Mouse (Mus musculus): Measurements from ENCODE around the gene Ttc27. TPM values are rescaled to one million over a fixed set of nuclear protein-coding genes. Genes with fewer than 3 reads are reported as not detected.

Ttc27 gene
- total RNA-seq, 2 experiments from 2014 or later = 23.0 to 24.4 TPM

DNA sequence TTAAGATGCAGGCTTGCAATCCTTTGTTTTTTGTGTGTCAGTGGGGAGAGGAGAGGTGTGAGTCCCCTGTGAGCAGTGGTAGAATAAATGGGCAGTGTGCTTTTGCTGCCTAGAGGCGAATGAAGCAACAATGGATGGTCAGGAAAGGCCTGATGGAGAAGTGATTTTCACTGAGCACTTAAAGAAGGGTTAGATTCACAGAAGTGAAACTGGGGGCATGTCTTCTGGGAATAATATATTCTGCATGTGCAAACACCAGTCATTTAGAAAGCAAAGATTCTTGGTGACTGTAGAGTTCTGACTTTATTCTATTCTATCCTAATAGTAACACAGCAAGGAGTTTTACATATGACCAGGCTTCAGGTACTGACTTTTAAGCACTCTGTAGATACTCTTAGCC lies 90.8 kb downstream of the Ttc27 start:
- no peak for DNase-seq (ENCODE audit: low spot score in 2 of 2)
- intact Hi-C loops (cut with DNase I) = no loop called here

DNA sequence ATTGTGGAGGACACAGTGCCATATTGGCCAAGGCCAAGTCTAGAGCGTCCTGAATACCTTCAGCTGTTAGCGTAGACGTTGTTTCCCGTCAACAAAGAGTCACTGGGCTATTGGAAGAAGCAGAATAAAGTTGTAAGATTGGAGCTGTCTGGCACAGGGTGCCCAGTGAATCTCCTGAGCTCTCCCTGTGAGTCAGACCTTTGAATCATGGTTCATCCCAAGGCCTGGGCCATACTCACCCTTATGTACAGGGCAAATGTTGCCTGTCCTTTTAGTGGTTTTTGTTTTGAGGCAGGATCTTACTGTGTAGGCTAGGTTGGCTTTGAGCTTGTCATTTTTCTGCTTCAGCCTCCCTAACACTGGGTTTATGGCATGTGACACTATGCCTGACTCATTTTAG lies 91.4 kb downstream of the Ttc27 start:
- intact Hi-C loops (cut with DNase I) = no loop called here

DNA sequence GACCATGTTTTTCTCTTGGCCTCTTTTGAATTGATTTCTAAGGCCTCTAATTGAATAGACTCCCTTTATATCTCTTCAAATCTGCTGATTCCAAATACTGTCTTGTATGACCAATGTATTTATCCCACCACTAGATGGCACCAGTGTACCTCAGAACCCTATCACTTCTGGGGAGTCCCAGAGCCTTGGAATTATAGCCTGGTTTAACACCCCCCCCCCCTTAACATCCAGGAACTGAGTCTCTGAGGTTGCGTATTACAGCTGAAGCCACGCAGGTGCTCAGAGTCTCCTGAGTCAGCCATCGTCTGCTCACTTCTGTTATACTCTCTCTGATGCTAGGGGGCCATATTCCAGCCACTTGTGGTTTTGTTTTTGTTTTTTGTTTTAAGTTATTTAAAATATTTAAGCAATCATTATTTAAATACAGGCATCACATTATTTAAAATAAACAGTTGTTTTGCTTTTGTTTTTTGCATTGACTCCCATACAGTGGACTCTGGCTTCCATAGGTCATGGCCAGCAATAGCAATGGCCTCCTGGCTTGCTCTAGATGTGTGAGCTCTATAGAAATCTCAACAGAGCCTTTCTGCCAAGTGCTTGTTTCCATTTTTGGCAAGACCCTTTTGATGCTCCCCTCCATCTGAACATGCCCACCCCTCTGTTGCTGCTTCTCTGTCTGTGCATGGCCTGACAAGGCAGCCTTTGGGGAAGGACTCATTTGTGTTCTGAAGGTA lies 93.5 kb downstream of the Ttc27 start:
- intact Hi-C loops (cut with DNase I) = loop anchor here (1.0 to 10.0 kb wide), 4 partner anchors 194 to 714 kb away; partner anchors contain the start of gene Ltbp1
- peak; percentile 42 to 63 for DNase-seq (ENCODE audit: low spot score in 2 of 2)

More for the DNA sequence above, 91.4 kb downstream of the Ttc27 start:
- no peak for DNase-seq (ENCODE audit: low spot score in 2 of 2)

DNA sequence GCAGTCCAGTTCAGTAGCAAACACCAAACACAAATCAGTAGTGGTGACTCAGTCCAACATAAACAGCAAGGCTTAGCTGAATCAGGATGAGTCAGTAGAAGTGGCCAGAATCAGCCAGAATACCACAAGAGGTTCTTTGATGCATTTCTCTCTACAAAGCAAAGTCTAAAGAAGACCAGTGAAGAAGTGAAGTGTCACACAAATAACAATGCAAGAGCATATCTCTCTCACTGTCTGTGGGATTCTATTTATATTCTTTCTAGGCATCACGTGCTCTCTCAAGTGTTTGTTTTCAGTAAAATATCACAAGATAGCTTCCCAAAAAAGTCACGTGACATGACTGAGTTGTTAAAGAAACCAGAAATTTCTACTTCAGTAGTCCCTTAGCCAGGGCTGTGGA lies 102.2 kb downstream of the Ttc27 start:
- intact Hi-C loops (cut with DNase I) = loop anchor here (10.0 kb wide), 1 partner anchor 705 kb away; no protein-coding TSS in a partner anchor
- no peak for DNase-seq (ENCODE audit: low spot score in 2 of 2)

DNA sequence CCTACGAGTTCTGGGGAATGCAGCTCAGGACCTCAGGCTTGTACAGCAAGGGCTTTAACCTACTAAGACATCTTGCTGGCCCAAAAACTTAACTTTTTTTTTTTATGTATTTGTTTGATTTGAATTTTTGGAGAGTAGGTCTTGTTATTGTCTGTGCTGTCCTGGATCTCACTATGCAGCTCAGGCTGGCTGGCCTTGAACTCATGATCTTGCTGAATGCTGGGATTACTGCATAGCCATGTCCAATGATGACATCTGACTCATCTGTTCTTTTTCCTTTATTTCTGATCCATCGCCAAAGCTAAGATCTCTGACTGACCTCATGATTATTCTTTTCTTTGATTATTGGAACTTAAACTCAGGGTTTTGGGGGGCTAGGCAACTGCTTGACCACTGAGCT lies 113.3 kb downstream of the Ttc27 start:
- intact Hi-C loops (cut with DNase I) = no loop called here
- DNase-seq (ENCODE audit: low spot score in 2 of 2) = no peak

DNA sequence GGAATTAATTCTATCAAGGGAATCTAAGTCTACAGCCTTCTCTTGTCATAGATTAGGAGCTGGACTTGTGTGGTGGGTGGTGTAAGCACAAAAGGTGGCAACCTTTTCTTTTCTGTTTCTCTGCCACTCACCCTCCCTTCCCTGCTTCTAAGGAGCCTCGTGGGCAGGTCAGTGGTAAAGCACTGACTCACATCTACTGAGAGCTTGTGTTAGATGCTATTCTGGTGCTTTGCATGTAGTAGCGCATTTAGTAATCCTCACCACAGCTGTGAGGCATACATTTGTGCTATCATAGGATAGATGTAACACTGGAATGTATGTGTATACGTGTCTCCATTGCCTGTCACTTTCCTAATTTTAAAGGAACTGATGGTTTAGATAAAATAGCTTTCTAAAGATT lies 124.2 kb downstream of the Ttc27 start:
- intact Hi-C loops (cut with DNase I) = no loop called here
- peak in 1 of 2 experiments; percentile 62 for DNase-seq (ENCODE audit: low spot score in 2 of 2)

DNA sequence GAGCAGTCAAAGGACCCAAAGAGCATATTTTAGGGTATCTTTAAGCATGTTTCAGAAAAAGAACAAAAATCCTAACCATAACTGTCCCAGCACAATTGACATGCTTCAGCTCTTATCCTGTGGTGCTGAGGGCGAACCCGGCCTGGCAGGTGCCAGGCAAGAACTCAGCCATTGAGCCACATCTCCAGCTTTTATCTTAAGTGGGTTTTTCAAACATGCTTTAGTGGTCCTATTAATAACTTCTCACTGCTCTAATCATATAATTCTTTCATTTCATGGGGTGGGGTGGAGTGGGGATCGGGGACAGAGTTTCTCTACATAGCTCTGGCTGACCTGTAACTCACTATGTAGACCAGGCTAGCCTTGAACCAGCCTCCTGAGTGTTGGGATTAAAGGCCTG lies 125.1 kb downstream of the Ttc27 start:
- no peak for DNase-seq (ENCODE audit: low spot score in 2 of 2)
- intact Hi-C loops (cut with DNase I) = no loop called here

DNA sequence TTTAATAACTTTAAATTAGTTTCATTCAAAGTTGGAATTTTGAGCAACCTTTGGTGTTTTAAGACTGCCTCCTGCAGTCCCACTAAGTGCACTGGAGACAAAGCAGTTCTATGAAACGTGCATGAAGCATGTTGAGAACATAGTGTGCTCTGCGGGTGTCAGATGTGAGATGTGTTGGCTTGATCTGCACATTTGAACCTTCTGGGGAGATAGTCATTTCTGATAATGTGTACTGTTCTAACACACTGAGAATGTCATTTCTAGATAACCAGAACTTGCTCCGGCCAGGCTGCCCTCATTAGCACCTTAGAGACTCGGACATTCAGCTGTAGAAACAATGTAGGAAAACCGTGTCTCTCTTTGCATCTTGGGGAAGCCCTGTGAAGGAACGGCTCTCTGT lies 126.0 kb downstream of the Ttc27 start:
- DNase-seq (ENCODE audit: low spot score in 2 of 2) = no peak
- intact Hi-C loops (cut with DNase I) = no loop called here

DNA sequence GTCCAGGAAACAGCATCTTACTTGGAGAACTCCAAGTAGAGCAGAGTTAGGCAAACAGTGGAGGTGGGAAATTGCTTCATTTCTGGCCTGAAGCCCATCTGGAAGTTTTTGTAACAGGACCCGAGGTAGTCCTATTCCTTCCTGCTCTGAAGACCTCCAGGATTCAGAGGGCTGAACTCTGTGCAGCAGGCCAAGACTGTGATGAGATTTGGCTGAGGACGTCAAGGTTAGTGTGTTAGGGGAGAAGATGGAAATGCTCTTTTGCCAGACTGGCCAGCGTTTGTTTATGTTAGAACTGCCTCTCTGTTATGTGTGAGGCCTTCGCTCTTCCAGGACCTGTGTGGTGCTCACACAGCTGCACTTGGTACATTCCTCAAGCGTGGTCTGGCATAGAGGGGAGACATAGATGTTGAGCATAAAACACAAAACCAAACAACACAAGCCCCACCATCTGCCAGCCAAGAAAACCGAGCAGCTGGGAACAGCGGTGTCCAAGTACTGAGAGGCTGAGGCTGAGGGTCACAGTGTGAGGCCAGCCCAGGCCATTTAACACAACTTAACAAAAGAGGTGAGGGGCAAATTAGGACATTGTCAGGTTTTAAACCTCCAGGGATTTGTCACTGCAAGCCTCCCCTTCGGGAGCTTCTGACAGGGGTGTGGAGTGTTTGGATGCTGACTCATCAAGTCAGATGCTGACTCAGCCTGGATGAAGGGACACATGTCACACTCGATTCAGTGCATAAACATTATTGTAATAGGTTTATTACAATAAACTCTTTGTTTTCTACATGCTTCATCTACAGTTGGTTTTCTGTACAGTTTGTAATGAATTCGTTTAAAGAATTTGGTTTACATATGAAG lies 128.7 kb downstream of the Ttc27 start:
- no peak for DNase-seq (ENCODE audit: low spot score in 2 of 2)
- intact Hi-C loops (cut with DNase I) = no loop called here

DNA sequence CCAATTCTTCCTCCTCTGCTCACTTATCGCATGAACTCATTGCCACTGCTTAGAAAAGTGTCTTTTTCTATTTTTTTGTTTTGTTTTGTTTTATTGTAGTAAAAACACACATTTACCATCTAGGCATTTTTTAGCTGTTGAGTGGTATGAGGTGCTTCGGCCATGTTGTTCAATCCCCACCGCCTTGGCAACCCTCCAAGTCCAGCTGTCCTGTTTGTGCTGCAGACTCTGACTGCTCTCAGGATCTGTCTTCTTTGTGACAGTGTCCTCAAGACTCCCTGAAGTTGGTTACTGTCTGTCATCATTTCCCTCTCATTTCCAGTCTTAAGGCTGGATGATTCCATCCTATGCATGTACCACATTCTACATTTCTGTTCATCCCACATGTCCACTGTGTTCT lies 132.7 kb downstream of the Ttc27 start:
- intact Hi-C loops (cut with DNase I) = no loop called here
- no peak for DNase-seq (ENCODE audit: low spot score in 2 of 2)

DNA sequence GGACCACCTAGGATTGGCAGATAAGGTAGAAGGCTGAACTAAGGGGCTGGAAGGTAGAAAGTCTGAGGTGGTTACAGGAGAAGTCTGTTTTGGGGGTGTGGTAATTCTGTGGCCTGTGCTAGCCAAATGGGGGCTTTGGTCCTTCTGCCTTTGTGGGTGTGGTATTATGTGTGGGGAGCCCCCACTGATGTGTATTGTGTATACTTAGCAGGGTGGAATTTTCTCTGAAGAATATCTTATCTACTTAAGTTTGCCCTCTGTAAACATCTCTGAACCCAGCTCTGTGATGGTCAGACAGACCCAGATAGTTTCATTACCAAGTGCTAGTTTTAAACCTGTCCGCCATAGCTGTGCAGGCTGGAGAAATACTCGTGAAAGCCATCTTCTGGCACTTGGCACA lies 141.8 kb downstream of the Ttc27 start:
- no peak for DNase-seq (ENCODE audit: low spot score in 2 of 2)
- intact Hi-C loops (cut with DNase I) = no loop called here

DNA sequence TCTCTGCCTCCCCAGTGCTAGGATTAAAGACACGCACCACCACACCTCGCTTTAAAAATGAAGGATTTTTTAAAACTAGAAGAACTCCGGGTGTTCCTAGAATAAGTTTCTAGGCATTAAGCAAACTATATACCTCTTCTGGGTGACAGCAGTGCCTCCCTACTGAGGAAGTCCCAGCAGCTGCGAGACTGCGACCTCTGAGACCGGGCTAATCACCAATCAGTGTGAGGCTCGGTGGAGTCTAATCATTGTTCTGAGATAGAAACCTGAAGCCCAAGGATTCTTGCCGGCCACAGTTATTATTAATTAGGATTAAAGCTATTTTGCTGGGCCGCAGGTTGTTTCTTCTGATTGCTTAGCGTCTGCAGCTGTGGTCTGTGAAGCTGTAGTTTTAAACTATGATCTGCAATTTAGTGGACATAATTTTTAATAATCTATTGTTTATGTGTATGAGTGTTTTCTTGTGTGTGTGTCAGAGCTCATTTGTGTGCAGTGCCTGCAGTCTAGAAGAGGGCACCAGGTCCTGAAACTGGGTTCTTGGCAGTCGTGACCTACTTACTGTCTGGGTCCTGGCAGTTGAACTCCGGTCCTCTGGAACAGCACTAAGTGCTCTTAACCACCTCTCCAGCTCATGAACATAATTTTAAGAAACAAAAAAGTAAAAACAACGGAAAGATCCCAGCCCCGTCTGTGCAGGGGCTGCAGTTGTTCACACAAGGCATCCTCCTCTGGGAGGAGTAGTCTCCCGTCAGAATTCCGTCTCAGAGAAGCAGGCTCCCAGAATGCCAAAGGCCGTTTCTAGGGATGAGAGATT lies 142.9 kb downstream of the Ttc27 start:
- intact Hi-C loops (cut with DNase I) = no loop called here

DNA sequence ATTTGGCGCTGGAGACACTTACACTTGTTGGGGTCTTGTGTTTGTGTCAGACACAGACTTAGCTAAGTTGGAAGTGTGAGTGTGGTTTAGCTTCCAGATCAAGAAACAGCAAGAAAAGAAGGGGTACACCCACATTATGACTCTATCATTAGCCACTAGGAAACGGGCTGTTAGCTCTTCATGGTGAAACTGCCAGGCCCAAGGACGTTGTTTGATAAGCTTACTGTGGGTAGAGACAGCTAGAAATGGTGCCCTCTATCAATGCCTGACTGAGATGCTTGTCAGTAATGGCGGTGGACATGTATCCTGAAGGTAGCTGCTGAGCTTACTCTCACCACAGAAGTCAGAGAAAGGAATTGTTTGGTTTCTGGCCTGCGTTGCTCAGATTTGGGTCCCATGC lies 146.3 kb downstream of the Ttc27 start:
- DNase-seq (ENCODE audit: low spot score in 2 of 2) = no peak
- intact Hi-C loops (cut with DNase I) = no loop called here

More for the DNA sequence above, 142.9 kb downstream of the Ttc27 start:
- DNase-seq (ENCODE audit: low spot score in 2 of 2) = no peak

DNA sequence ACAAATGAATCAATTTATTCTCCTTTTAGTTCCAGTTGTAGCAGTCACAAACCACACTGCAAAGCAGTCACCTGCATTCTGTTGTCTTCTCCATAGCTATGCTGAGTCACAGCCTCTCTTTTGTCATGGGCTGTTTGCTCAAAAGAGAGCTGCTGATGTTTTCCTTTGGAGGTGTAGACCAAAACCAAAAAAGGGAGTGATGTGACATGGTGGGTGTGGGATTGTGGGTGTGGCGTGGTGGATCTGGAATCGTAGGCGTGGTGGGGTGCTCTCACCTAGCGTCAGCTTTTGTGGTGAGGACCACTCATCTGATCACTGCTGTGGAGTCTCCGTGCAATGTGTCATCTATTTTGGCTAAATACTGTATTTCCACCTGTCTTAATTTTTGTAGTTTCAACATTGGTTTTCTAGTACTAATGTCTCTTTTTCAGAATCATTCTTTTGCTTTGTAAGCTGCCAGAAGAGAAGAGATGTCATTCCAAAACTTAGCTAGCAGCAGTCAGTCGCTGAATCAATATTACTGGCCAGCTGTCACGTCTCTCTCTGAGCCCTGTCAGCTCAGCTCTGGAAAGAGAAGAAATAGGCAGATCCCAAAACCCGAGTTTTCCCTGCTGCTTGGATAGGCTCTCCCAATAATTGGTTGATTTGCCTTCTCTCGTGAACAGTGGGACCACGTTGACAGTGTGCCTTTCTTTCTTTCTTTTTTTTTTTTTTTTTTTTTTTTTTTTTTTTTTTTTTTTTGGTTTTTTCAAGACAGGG lies 147.4 kb downstream of the Ttc27 start:
- DNase-seq (ENCODE audit: low spot score in 2 of 2) = no peak
- intact Hi-C loops (cut with DNase I) = no loop called here

DNA sequence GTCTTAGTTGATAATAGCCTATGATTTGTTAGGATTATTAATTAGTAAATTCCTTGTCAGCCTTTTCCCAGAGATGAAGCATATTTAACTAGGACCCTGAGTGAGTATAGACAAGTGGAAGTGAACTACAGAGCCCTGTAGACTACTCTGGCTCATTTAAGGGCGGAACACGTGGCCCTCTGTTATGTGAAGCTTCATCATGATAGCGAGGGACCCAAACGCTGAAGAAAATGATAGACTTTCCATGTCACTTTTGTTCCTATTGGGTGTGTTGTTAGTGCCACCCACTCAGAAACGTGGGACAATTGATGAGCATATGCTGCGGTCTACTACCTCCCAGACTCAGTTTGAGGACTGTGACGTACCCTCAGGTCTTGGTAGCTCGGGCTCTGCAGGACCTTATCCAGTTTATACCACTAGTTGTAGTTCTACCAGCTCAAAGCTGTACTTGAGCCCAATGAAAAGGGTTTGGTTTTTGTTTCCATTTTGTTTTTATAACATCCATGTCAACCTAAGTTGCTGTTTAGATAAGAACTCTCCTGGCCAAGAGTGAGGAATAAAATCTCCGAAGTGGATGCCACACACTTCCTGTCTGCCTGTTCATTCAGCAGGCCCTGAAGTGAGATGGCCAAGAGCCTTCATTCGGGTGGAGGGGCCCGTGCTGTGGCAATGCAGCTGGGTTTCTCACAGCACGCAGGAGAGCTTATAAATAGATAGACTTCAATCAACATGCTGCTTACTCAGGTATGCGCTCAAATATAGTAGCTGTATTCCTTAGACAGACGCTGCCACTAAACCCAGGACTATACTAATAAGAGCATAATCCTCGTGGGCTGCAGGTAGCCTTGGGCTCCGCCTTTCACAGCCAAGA lies 148.4 kb downstream of the Ttc27 start:
- no peak for DNase-seq (ENCODE audit: low spot score in 2 of 2)
- intact Hi-C loops (cut with DNase I) = no loop called here

DNA sequence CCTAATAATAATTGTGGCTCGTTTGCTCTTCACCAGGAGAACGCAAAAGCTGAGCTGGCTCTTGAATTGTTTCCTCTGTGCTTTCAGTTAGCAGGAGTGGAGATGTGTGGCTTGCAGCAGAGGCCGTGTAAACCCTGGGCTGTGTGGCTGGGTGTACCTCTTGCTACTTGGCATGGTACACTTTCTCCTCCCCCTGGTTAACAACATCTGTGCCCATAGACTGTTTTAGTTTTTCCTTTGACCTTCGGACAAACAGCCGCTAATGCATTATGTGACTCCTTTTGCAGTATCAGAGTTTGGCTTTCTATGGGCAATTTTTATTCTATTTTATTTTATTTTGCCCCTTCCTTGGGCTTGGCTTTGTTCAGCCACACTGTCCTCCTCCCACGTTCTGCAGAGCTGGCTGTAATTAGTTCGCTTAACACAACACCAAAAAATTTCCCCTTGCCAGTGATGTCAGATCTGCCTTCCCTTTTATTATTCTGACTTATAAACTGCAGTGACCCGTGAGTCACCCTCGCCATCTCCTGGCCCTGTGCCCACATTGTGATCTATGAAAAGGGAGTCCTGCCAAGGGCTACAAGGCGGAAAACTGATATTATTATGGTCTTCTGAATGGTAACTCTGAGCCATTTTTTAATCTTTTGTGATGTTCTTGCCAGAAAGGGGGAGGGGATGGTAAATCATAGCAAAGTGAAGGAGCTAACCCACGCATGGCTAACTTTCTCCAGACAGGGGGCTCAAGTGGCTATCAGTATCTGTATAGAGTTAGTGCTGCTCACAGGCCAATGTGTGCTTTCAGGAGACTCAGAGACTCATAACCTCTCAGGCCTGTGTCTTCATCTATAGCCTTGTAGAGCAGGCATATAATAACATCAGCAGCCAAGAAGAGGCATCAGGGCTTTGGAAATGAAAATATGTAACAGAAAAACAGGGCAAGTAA lies 149.3 kb downstream of the Ttc27 start:
- no peak for DNase-seq (ENCODE audit: low spot score in 2 of 2)
- intact Hi-C loops (cut with DNase I) = no loop called here

DNA sequence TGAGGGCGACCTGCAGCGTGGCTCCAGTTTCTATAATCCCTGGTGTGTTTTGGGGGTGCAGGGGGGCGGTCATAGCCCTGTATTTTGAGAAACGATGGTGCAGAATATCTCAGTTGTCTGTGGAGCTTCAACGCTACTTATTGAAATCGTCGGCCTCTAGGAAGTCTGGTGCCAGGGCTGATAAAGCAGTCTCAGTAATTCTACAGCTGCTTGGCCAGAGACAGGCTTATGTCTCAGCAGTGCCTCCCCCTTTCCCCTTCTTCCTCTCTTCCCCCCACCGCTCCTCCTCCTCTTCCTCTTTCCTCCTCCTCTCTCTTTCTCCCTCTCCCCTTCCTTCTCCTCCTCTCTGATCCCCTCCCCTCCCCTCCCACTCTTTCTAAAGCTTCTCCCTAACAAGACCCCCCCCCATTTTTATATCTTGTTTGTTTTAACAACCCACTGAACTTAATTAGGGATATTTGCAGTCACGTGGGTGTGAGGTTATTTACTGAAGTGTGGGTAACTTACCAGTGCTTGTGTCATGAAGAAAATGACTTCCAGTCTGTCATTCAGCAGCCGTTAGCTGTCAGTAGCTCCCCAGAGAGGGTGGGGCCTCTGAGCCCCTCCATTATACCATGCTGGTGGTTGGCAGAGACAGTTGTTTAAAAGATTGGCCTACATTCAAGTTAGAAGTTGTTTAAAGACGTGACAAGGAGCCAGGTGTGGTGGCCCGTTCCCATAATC lies 150.8 kb downstream of the Ttc27 start:
- no peak for DNase-seq (ENCODE audit: low spot score in 2 of 2)
- intact Hi-C loops (cut with DNase I) = no loop called here
